ENCODE assay signal across 8 mouse cellular contexts in genomic region chr4:84883646-84884045, GRCm38 (mm10). TPM values are rescaled to one million over a fixed set of nuclear protein-coding genes. Genes with fewer than 3 reads are reported as not detected.
DNase-seq lines count a peak whose midpoint lies in the region; ATAC-seq and TF ChIP-seq lines count a peak whose summit lies in the region.

No protein-coding gene starts in this region.

- WGBS in liver, embryonic 11.5 days = 71% methylated on average over 12 of the region's 12 CpGs
- WGBS in stomach, embryonic 16.5 days = 63% methylated on average over 12 of the region's 12 CpGs

- H3K4me3 ChIP-seq in testis, adult 2 months (ENCODE audit: control insufficient read depth, low read depth, low read length) = peak overlapping the region; percentile 93
- H3K4me3 ChIP-seq in liver, embryonic 11.5 days (ENCODE audit: low read depth, low read length) = no peak overlapping the region
- H3K4me3 ChIP-seq in stomach, embryonic 16.5 days (replicated peaks; ENCODE audit: low read length) = peak overlapping the region; percentile 74

- H3K27me3 ChIP-seq in testis, adult 2 months (ENCODE audit: control insufficient read depth, insufficient read depth, low read length) = no peaks in the 10 kb centered on the region
- H3K27me3 ChIP-seq in liver, embryonic 11.5 days (replicated peaks; ENCODE audit: control insufficient read depth, insufficient read depth, low read length) = peaks cover 3% of the 10 kb centered on the region; the same call in 1 of the 2 replicates
- no peaks in the 10 kb centered on the region for H3K27me3 ChIP-seq in stomach, embryonic 16.5 days (ENCODE audit: control insufficient read depth, insufficient read depth, low read length)

- peak overlapping the region; percentile 82 for H3K4me2 ChIP-seq in liver, embryonic 11.5 days
- peak overlapping the region; percentile 59 for H3K4me2 ChIP-seq in stomach, embryonic 16.5 days (ENCODE audit: low read depth, low read length)

- H3K4me1 ChIP-seq in testis, adult 2 months (ENCODE audit: control insufficient read depth, insufficient read depth, low read length) = peaks cover 2% of the 10 kb centered on the region
- H3K4me1 ChIP-seq in liver, embryonic 11.5 days (replicated peaks; ENCODE audit: control insufficient read depth, insufficient read depth, low read length) = no peaks in the 10 kb centered on the region
- peaks cover 6% of the 10 kb centered on the region; the same call in 1 of the 2 replicates for H3K4me1 ChIP-seq in stomach, embryonic 16.5 days (ENCODE audit: control insufficient read depth, insufficient read depth, low read length)

- peaks cover 5% of the 10 kb centered on the region; the same call in 1 of the 2 replicates for H3K9me3 ChIP-seq in liver, embryonic 11.5 days (ENCODE audit: control insufficient read depth, low read length)
- peaks cover 3% of the 10 kb centered on the region; the same call in 1 of the 2 replicates for H3K9me3 ChIP-seq in stomach, embryonic 16.5 days (replicated peaks; ENCODE audit: control insufficient read depth, low read length)

- ATAC-seq in liver, embryonic 11.5 days (replicated peaks; ENCODE audit: low FRiP score) = 0 out of 2 replicates have a peak, but pooled peaks have one; percentile 2
- ATAC-seq in stomach, embryonic 16.5 days (ENCODE audit: insufficient read depth, low FRiP score) = no peak

- no peaks in the 10 kb centered on the region for H3K36me3 ChIP-seq in testis, adult 2 months (ENCODE audit: control insufficient read depth, insufficient read depth, low read length)
- no peaks in the 10 kb centered on the region; the same call in 1 of the 2 replicates for H3K36me3 ChIP-seq in liver, embryonic 11.5 days (ENCODE audit: control insufficient read depth, insufficient read depth, low read length)
- H3K36me3 ChIP-seq in stomach, embryonic 16.5 days (ENCODE audit: control insufficient read depth, insufficient read depth, low read length) = no peaks in the 10 kb centered on the region

- peak overlapping the region; percentile 93 for H3K27ac ChIP-seq in testis, adult 2 months (ENCODE audit: control insufficient read depth, insufficient read depth, low read depth, low read length)
- H3K27ac ChIP-seq in liver, embryonic 11.5 days (ENCODE audit: low read depth, low read length) = no peak overlapping the region
- H3K27ac ChIP-seq in stomach, embryonic 16.5 days (ENCODE audit: low read length) = peak overlapping the region; percentile 39; the same call in 1 of the 2 replicates

- peak; percentile 1 for DNase-seq in embryo, embryonic 11.5 days (ENCODE audit: low read depth, low spot score)
- DNase-seq in embryo, embryonic 9.5 days (ENCODE audit: extremely low spot score) = no peak
- no peak for DNase-seq in testis, postnatal 14 days (ENCODE audit: low spot score)
- DNase-seq in liver, embryonic 11.5 days (ENCODE audit: low spot score) = no peak
- no peak for DNase-seq in embryo, embryonic 10 days (ENCODE audit: low spot score)
- DNase-seq in yolk sac, embryonic 10.5 days (ENCODE audit: low spot score) = no peak

- no peak for TF ChIP-seq POLR2A in testis, adult 2 months (IDR thresholded peaks at IDR 0.05; ENCODE audit: control insufficient read depth, low read depth, low read length)

- no peak overlapping the region for H3K9ac ChIP-seq in liver, embryonic 11.5 days (ENCODE audit: low read depth, low read length)
- peak overlapping the region; percentile 88 for H3K9ac ChIP-seq in stomach, embryonic 16.5 days (ENCODE audit: low read length)

- no peak for TF ChIP-seq CTCF in testis, adult 2 months (IDR thresholded peaks at IDR 0.05; ENCODE audit: control insufficient read depth, insufficient read depth, insufficient replicate concordance, low read depth, low read length)

RNA-seq across cellular contexts. Expression of gene Cntln, which starts 0.5 kb away (rescaled TPM):
- polyA plus RNA-seq in testis, adult 2 months (2012; rRNA removed) = 6.0 and 7.8 TPM in 2 replicates
- polyA plus RNA-seq in liver, embryonic 11.5 days (2014; fragmentation: Nextera tagmentation; extraction: Ambion mirVana) = 4.0 TPM in 2 replicates
- 7.2 and 9.0 TPM in 2 replicates for polyA plus RNA-seq in stomach, embryonic 16.5 days (2015; fragmentation: Nextera tagmentation; extraction: Ambion mirVana)
